Mouse (Mus musculus): ENCODE results near the gene Elp1. TPM values are rescaled to one million over a fixed set of nuclear protein-coding genes. Genes with fewer than 3 reads are reported as not detected.

Elp1 gene
- polyA plus RNA-seq, 1 experiment from 2014 or later = 8.1 TPM

DNA sequence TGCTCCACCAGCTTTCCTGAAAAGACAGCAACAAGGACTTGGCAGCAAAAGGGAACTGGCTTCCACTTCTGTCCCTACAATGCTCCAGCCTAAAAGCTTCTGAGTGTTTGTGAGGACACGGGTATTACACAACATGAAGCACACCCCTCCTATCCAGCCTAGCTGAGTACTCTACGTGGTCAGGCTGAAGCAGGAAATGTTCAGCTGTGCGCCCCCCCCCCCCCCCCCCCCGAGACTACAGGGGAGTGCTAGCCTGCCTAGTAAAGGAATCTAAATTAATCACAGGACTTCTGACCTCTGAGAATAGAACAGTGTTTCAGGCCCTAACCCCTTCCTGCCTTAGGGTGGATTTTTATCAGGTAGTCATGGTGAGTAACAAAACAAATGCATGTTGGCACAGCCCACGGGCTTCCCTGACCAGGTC, 34.3 kb downstream of the Elp1 start:
- Histone ChIP-seq H3K9ac (replicated peaks) (no peak overlapping the region), H3K4me1 (ENCODE audit: insufficient read depth) (no peaks in the 10 kb centered on the region), H3K4me3 (ENCODE audit: low read depth, low read length) (no peak overlapping the region), H3K9me3 (ENCODE audit: low read length) (no peaks in the 10 kb centered on the region), H3K27me3 (ENCODE audit: insufficient read depth, low read length) (no peaks in the 10 kb centered on the region), H3K27ac (ENCODE audit: low read depth) (no peak overlapping the region), H3K36me3 (replicated peaks; ENCODE audit: insufficient read depth, low read length) (peaks cover 58% of the 10 kb centered on the region), H3K4me2 (ENCODE audit: low read depth, low read length) (no peak overlapping the region)
- DNase-seq = no peak
- no peak for TF ChIP-seq CTCF (IDR thresholded peaks at IDR 0.05; ENCODE audit: low read depth)
- TF ChIP-seq EP300 (IDR thresholded peaks at IDR 0.05; ENCODE audit: low read depth) = no peak
- WGBS (ENCODE audit: insufficient replicate concordance) = 33% methylated on average over 4 of the region's 5 CpGs
- no peak for ATAC-seq

GRCm38 (mm10) chr4:56757693-56758092, 44.4 kb downstream of the Elp1 start:
- no peaks in the 10 kb centered on the region for H3K27me3 ChIP-seq (ENCODE audit: insufficient read depth, low read length)
- H3K9ac ChIP-seq (replicated peaks) = no peak overlapping the region
- no peak overlapping the region for H3K27ac ChIP-seq (ENCODE audit: low read depth)
- H3K4me3 ChIP-seq (ENCODE audit: low read depth, low read length) = no peak overlapping the region
- H3K36me3 ChIP-seq (replicated peaks; ENCODE audit: insufficient read depth, low read length) = peaks cover 70% of the 10 kb centered on the region
- H3K9me3 ChIP-seq (ENCODE audit: low read length) = no peaks in the 10 kb centered on the region
- no peaks in the 10 kb centered on the region for H3K4me1 ChIP-seq (ENCODE audit: insufficient read depth)
- no peak for TF ChIP-seq CTCF (IDR thresholded peaks at IDR 0.05; ENCODE audit: low read depth)
- TF ChIP-seq EP300 (IDR thresholded peaks at IDR 0.05; ENCODE audit: low read depth) = no peak
- no peak overlapping the region for H3K4me2 ChIP-seq (ENCODE audit: low read depth, low read length)
- no peak for DNase-seq
- ATAC-seq = peak; percentile 57; the same call in 1 of the 2 replicates
- WGBS (ENCODE audit: insufficient replicate concordance) = 78% methylated on average over 1 of the region's 1 CpGs

- H3K4me1 ChIP-seq (ENCODE audit: insufficient read depth) = no peaks in the 10 kb centered on the region
- peaks cover 65% of the 10 kb centered on the region for H3K36me3 ChIP-seq (replicated peaks; ENCODE audit: insufficient read depth, low read length)
- 67% methylated on average over 10 of the region's 10 CpGs for WGBS (ENCODE audit: insufficient replicate concordance)
- no peaks in the 10 kb centered on the region for H3K27me3 ChIP-seq (ENCODE audit: insufficient read depth, low read length)
- H3K9me3 ChIP-seq (ENCODE audit: low read length) = no peaks in the 10 kb centered on the region
- H3K4me2 ChIP-seq (ENCODE audit: low read depth, low read length) = peak overlapping the region; percentile 19; the same call in 1 of the 2 replicates
- no peak overlapping the region for H3K9ac ChIP-seq (replicated peaks)
- TF ChIP-seq EP300 (IDR thresholded peaks at IDR 0.05; ENCODE audit: low read depth) (no peak), CTCF (IDR thresholded peaks at IDR 0.05; ENCODE audit: low read depth) (no peak)
- peak; percentile 57 for DNase-seq
- H3K27ac ChIP-seq (ENCODE audit: low read depth) = peak overlapping the region; percentile 67
- ATAC-seq = peak; percentile 84
- H3K4me3 ChIP-seq (ENCODE audit: low read depth, low read length) = peak overlapping the region; percentile 20; the same call in 1 of the 2 replicates
Observed at GRCm38 (mm10) chr4:56756966-56757600, 45.0 kb downstream of the Elp1 start.

DNA sequence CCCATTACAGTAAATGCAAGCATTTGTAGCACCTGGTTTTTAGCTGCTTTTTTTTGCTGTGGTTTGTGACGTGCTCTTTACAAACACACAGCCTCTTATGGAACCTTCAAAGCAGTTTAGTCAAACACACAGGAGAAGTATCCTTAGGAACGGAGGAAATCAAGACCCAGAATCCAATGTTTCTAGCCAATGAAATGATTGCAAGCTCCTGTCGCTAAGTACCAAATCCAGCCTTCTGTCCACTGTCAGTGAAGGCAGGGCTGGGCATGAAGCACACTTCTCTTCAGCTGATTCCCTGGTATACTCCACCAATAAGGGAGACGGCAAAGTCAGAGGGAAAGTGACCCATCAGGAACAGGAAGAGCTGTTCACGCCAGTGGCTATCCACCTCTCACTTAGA, 46.1 kb downstream of the Elp1 start:
- Histone ChIP-seq H3K4me1 (ENCODE audit: insufficient read depth) (no peaks in the 10 kb centered on the region), H3K9me3 (ENCODE audit: low read length) (no peaks in the 10 kb centered on the region), H3K27me3 (ENCODE audit: insufficient read depth, low read length) (no peaks in the 10 kb centered on the region), H3K9ac (replicated peaks) (no peak overlapping the region), H3K27ac (ENCODE audit: low read depth) (no peak overlapping the region), H3K4me3 (ENCODE audit: low read depth, low read length) (peak overlapping the region; percentile 20; the same call in 1 of the 2 replicates), H3K36me3 (replicated peaks; ENCODE audit: insufficient read depth, low read length) (peaks cover 66% of the 10 kb centered on the region), H3K4me2 (ENCODE audit: low read depth, low read length) (0 out of 2 replicates have a peak overlapping the region, but pooled peaks have one; percentile 3)
- ATAC-seq (no peak), DNase-seq (no peak)
- no peak for TF ChIP-seq EP300 (IDR thresholded peaks at IDR 0.05; ENCODE audit: low read depth)
- TF ChIP-seq CTCF (IDR thresholded peaks at IDR 0.05; ENCODE audit: low read depth) = no peak
- 81% methylated on average over 5 of the region's 5 CpGs for WGBS (ENCODE audit: insufficient replicate concordance)

DNA sequence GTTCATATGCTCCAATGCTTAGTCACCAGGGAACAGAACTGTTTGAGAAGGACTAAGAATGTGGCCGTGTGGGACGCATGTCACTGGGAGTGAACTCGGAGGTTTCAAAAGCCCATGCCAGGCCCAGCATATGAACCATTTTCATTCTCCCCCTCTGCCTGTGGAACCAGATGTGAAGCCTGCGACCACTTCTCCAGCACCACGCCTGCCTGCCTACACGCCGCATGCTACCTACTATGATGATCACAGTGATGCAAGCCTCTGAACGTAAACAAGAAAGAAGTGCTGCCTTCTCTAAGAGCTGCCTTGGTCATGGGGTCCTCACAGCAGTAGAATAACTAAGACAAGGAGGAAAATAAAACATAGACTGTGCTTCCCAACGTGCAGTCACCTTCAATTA, 54.7 kb downstream of the Elp1 start:
- H3K4me2 ChIP-seq (ENCODE audit: low read depth, low read length) = no peak overlapping the region
- H3K36me3 ChIP-seq (replicated peaks; ENCODE audit: insufficient read depth, low read length) = peaks cover 31% of the 10 kb centered on the region
- H3K27ac ChIP-seq (ENCODE audit: low read depth) = no peak overlapping the region
- no peaks in the 10 kb centered on the region for H3K9me3 ChIP-seq (ENCODE audit: low read length)
- no peak overlapping the region for H3K9ac ChIP-seq (replicated peaks)
- TF ChIP-seq CTCF (IDR thresholded peaks at IDR 0.05; ENCODE audit: low read depth) (no peak), EP300 (IDR thresholded peaks at IDR 0.05; ENCODE audit: low read depth) (no peak)
- DNase-seq (no peak), ATAC-seq (no peak)
- H3K27me3 ChIP-seq (ENCODE audit: insufficient read depth, low read length) = no peaks in the 10 kb centered on the region
- no peaks in the 10 kb centered on the region for H3K4me1 ChIP-seq (ENCODE audit: insufficient read depth)
- H3K4me3 ChIP-seq (ENCODE audit: low read depth, low read length) = no peak overlapping the region
- WGBS (ENCODE audit: insufficient replicate concordance) = 88% methylated on average over 9 of the region's 9 CpGs

DNA sequence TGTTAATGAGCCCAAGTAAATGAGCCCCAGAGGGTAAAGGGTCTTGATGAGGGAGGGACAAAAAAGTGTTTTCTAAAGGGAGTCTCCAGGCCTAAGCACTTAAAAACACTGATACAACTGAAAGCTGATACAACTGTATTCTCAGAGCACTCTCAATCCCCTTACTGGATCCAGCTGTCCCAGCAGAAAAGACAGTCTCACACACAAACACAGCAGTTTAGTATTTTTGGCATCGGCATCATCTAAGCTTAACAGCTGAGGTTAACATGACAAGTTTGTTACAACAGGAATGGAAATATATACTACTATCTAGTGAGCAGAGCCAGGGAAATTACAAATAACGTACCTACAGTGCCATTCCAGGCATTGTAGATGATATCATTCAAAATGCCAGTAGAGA, 55.8 kb downstream of the Elp1 start:
- Histone ChIP-seq H3K27ac (ENCODE audit: low read depth) (no peak overlapping the region), H3K4me3 (ENCODE audit: low read depth, low read length) (no peak overlapping the region), H3K9me3 (ENCODE audit: low read length) (no peaks in the 10 kb centered on the region), H3K4me1 (ENCODE audit: insufficient read depth) (no peaks in the 10 kb centered on the region), H3K27me3 (ENCODE audit: insufficient read depth, low read length) (no peaks in the 10 kb centered on the region), H3K4me2 (ENCODE audit: low read depth, low read length) (no peak overlapping the region), H3K9ac (replicated peaks) (no peak overlapping the region), H3K36me3 (replicated peaks; ENCODE audit: insufficient read depth, low read length) (peaks cover 23% of the 10 kb centered on the region)
- 88% methylated on average over 2 of the region's 2 CpGs for WGBS (ENCODE audit: insufficient replicate concordance)
- no peak for TF ChIP-seq CTCF (IDR thresholded peaks at IDR 0.05; ENCODE audit: low read depth)
- TF ChIP-seq EP300 (IDR thresholded peaks at IDR 0.05; ENCODE audit: low read depth) = no peak
- no peak for DNase-seq
- ATAC-seq = no peak
